Mouse (Mus musculus) ES-Bruce4 (cell line): ENCODE results near the gene Kcnn3. TPM values are rescaled to one million over a fixed set of nuclear protein-coding genes. Genes with fewer than 3 reads are reported as not detected.
A peak's percentile ranks its signal among the peaks of the same experiment; 100 is the strongest.

Source experiments
- H3K27ac ChIP-seq: 2 replicates; pipeline ENCODE4 v1.5.1; 2012; ENCODE audit warnings: low read length, inconsistent platforms; ENCODE audit not compliant: insufficient read depth
- H3K27me3 ChIP-seq: 2 replicates; pipeline ENCODE4 v1.6.1; 2012; ENCODE audit warnings: mild to moderate bottlenecking, low read length, inconsistent platforms; ENCODE audit not compliant: control insufficient read depth, poor library complexity, insufficient read depth, severe bottlenecking
- H3K36me3 ChIP-seq: 2 replicates; pipeline ENCODE4 v1.6.1; 2012; ENCODE audit warnings: inconsistent platforms, mild to moderate bottlenecking, low read length, moderate library complexity; ENCODE audit not compliant: control insufficient read depth, poor library complexity, insufficient read depth, severe bottlenecking
- H3K4me1 ChIP-seq: one replicate; pipeline ENCODE4 v1.8.1; 2011; ENCODE audit warnings: low read length; ENCODE audit not compliant: control insufficient read depth, insufficient read depth
- H3K4me3 ChIP-seq: 2 replicates; pipeline ENCODE4 v1.5.1; 2011; ENCODE audit warnings: low read depth, mild to moderate bottlenecking, low read length
- H3K9ac ChIP-seq: 2 replicates; pipeline ENCODE4 v1.6.1; 2012; ENCODE audit warnings: low read depth, mild to moderate bottlenecking, inconsistent platforms; ENCODE audit not compliant: poor library complexity, severe bottlenecking
- H3K9me3 ChIP-seq: replicated peaks from 2 replicates; pipeline ENCODE4 v1.6.1; 2012; ENCODE audit warnings: mild to moderate bottlenecking, low read length, inconsistent platforms; ENCODE audit not compliant: control insufficient read depth, poor library complexity, insufficient read depth, severe bottlenecking
- CTCF ChIP-seq: IDR thresholded peaks from one replicate; pipeline ENCODE4 v1.8.1; 2011; ENCODE audit warnings: low read depth, low read length
- EP300 ChIP-seq: IDR thresholded peaks from 2 replicates; pipeline ENCODE4 v1.6.1; 2011; ENCODE audit warnings: low read depth, low read length; ENCODE audit not compliant: insufficient read depth
- POLR2A ChIP-seq: IDR thresholded peaks from one replicate; pipeline ENCODE4 v1.8.1; 2011; ENCODE audit warnings: low read length; ENCODE audit not compliant: insufficient read depth
- polyA plus RNA-seq: library from polyadenylated mRNA; stranded (reverse); fragments of >200 nt; gene quantifications from 2 replicates; pipeline ENCODE4 v1.2.4, GENCODE M21; 2011; ENCODE audit warnings: low read depth; ENCODE audit not compliant: missing spikeins, insufficient read depth, insufficient read length

The Kcnn3 gene
- polyA plus RNA-seq, 1 experiment: 0.93 TPM

DNA sequence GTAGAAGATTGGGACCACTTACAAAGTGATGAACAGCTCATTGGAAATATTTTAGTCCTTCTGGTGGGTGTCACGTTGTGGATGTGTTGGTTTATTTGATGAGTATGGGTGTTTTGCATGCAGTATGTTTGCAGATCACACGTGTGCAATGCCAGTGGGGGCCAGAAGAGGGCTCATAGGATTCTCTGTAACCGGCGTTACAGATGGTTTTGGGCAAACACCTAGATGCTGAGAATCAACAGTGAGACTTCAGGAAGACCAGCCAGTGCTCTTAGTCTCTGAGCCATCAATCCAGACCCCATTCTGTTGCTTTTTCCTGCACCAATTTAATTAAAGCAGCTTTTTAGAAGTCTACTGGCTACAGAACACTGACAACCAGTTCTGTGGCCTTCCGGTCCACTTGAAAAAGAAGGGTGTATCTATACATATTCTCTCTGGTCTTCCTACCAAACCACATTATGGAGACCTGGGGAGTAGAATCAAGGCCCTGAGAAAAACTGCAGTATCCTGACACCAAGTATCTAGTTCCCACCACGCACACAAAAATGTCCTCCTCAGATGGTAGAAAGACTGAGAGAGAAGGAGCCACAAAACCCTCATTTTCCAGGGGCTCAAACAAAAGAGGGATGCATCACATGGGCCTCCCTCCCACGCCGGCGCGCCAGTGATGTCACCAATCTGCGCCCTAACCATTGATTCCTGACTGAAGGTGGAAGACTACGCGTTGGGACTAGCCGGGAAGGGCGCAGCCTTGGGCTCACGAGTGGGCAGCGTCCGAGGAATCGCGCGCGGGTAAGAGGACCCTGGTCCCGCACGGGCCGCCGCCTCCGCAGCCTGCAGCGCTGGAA is 194.6 kb downstream of the Kcnn3 start, which contains the start of gene Adar:
Gene Adar (plus strand): TSS at position 664 of the 848 bp plus-strand sequence.
- Histone ChIP-seq H3K9ac (peak within 1 kb of the TSS; percentile 73), H3K27ac (no peak within 1 kb of the TSS), H3K27me3 (no peaks in the 10 kb centered on the region), H3K9me3 (no peaks in the 10 kb centered on the region), H3K4me3 (peak within 1 kb of the TSS; percentile 85), H3K4me1 (no peaks in the 10 kb centered on the region), H3K36me3 (no peaks in the 10 kb centered on the region)
- TF ChIP-seq CTCF (no peak), EP300 (0 out of 2 replicates have a peak, but pooled peaks have one; percentile 45)

DNA sequence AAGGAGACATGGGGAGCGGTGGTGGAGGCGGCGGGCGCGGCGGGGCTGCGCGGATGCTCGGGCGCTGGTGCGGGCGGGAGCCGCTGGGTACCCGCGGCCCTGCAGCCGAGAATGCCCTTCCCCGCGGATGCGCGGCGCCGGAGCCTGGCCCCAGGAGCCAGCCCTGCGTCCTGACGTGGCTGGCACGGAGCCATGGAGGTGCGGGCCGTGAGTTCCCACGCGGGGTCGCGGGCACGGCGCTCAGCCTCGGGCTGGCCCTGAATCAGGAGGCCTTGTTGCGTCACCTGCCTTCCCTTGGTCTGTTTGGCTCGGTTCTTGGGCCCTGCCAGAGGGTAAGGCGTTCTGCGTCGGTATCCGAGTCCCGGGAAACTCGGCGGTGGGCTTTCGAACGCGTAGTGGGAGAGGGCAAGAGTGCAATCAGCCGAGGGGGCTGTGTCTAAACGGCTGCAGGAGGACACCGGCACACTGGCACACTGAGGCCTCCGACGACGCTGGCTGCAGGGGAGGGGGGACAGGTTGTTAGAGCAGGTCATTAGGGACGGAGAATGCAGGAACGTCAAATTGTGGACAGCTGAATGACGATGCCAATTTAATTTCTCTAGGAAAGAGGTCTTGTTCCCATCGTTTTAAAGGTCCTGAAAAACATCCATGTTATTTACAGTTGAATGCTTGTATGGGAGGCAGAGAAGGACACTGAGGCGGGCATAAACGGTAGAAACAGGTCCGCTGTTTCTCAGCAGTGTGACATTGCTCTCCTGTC is 195.4 kb downstream of the Kcnn3 start:
- peak overlapping the region; percentile 73 for H3K9ac ChIP-seq

DNA sequence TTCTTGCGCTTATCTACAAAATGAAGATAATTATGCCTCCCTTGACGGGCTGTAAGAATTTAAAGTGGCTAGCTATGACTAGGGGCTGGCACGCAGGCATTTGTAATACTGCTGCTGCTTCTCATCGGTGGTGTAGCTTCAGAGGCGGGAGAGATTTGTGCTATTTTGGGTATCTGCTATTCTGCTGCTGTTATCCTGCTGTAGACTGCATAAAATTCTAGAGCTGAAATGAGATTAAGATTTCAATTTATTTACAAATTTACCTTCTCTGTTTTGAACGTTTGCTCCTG is 195.9 kb downstream of the Kcnn3 start:
- peak overlapping the region; percentile 73; the same call in 1 of the 2 replicates for H3K9ac ChIP-seq
- no peak overlapping the region for H3K27ac ChIP-seq
- no peak for TF ChIP-seq CTCF
- peak overlapping the region; percentile 85 for H3K4me3 ChIP-seq
- no peaks in the 10 kb centered on the region for H3K9me3 ChIP-seq
- H3K36me3 ChIP-seq: no peaks in the 10 kb centered on the region
- no peaks in the 10 kb centered on the region for H3K27me3 ChIP-seq
- H3K4me1 ChIP-seq: no peaks in the 10 kb centered on the region

More for the DNA sequence above, 195.4 kb downstream of the Kcnn3 start:
- no peaks in the 10 kb centered on the region for H3K36me3 ChIP-seq
- TF ChIP-seq POLR2A (no peak), EP300 (no peak), CTCF (no peak)
- H3K27me3 ChIP-seq: no peaks in the 10 kb centered on the region
- H3K27ac ChIP-seq: no peak overlapping the region
- H3K4me1 ChIP-seq: no peaks in the 10 kb centered on the region
- H3K4me3 ChIP-seq: peak overlapping the region; percentile 85
- H3K9me3 ChIP-seq: no peaks in the 10 kb centered on the region

DNA sequence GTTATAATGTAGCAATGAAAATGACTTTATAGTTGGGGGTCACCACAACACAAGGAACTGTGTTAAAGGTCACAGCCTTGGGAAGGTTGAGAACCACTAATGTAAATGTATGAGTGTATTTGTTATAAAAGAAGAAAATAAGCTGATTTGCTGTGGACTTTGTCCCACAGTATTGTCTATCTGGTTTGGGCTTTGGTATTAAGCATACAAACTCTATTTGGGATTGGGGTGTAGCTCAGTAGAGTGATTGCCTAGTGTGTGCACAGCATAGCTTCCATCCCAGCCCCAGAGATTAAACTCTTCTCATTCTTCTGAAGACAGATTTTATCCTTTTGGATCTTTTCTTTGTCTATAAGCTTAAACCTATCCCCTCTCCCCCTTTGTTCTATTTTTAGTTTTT is 202.1 kb downstream of the Kcnn3 start:
- H3K9ac ChIP-seq: no peak overlapping the region
- no peaks in the 10 kb centered on the region for H3K4me1 ChIP-seq
- no peak overlapping the region for H3K27ac ChIP-seq
- no peaks in the 10 kb centered on the region for H3K36me3 ChIP-seq
- no peaks in the 10 kb centered on the region for H3K9me3 ChIP-seq
- TF ChIP-seq POLR2A: no peak
- TF ChIP-seq CTCF: no peak
- no peak for TF ChIP-seq EP300
- no peaks in the 10 kb centered on the region for H3K27me3 ChIP-seq
- H3K4me3 ChIP-seq: no peak overlapping the region

DNA sequence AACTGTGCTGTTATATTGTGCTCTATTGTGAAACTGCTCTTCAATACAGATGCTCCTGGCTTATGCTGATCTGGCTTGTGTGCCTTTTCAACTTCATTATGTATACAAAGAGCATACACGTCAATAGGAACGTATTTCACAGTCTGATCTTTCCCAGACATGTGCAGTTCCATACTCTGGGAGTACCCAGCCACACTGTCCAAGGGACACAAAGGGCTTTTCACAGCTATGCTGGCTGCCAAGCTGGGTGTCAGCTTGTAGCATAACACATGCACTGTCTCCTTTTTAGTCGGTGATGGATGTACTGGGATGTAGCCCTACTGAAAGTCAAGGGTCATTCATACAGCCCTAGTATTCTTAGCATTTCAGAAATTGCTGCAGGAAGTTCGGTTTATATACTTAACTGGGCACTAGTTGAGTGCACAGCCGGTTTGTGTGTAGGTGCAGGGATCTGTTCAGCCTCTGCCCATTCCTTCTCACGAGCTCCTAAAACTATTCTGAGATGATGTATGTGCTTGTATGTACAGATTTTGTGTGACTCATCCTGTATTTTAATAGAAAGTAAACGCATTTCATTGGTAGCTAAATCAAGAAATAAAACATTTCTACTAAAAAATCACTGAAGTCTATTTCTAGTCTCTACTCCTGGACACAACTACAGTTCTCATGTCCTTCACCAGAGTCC is 203.6 kb downstream of the Kcnn3 start:
- no peak overlapping the region for H3K4me3 ChIP-seq
- H3K36me3 ChIP-seq: no peaks in the 10 kb centered on the region
- H3K27ac ChIP-seq: no peak overlapping the region
- H3K9ac ChIP-seq: no peak overlapping the region
- no peaks in the 10 kb centered on the region for H3K9me3 ChIP-seq
- H3K4me1 ChIP-seq: no peaks in the 10 kb centered on the region
- TF ChIP-seq EP300 (no peak), CTCF (no peak), POLR2A (no peak)
- H3K27me3 ChIP-seq: no peaks in the 10 kb centered on the region

Other genes starting within 250 kb of the Kcnn3 start
- gene Slc50a1, start 249.6 kb upstream of the Kcnn3 start, polyA plus RNA-seq: 34.5 and 35.7 TPM in 2 replicates
- gene Efna1, start 239.0 kb upstream of the Kcnn3 start, polyA plus RNA-seq: 8.3 and 11.0 TPM in 2 replicates
- gene Efna3, start 197.2 kb upstream of the Kcnn3 start, polyA plus RNA-seq: 17.2 and 18.9 TPM in 2 replicates
- gene Efna4, start 182.1 kb upstream of the Kcnn3 start, polyA plus RNA-seq: 14.6 and 16.7 TPM in 2 replicates
- 25.2 TPM in 2 replicates for gene Adam15, start 170.2 kb upstream of the Kcnn3 start, polyA plus RNA-seq
- 0.25 and 0.29 TPM in 2 replicates for gene Dcst2, start 158.2 kb upstream of the Kcnn3 start, polyA plus RNA-seq
- not detected in 2 replicates for gene Dcst1, start 154.9 kb upstream of the Kcnn3 start, polyA plus RNA-seq
- 35.1 and 35.7 TPM in 2 replicates for gene Zbtb7b, start 125.4 kb upstream of the Kcnn3 start, polyA plus RNA-seq
- gene Lenep, start 117.4 kb upstream of the Kcnn3 start, polyA plus RNA-seq: not detected in 2 replicates
- gene Flad1, start 108.3 kb upstream of the Kcnn3 start, polyA plus RNA-seq: 16.5 and 25.1 TPM in 2 replicates
- gene Cks1b, start 101.8 kb upstream of the Kcnn3 start, polyA plus RNA-seq: 290 and 304 TPM in 2 replicates
- gene Shc1, start 101.7 kb upstream of the Kcnn3 start, polyA plus RNA-seq: 87.4 and 88.9 TPM in 2 replicates
- 41.7 and 43.3 TPM in 2 replicates for gene Pygo2, start 90.0 kb upstream of the Kcnn3 start, polyA plus RNA-seq
- 12.2 and 13.6 TPM in 2 replicates for gene Pbxip1, start 83.5 kb upstream of the Kcnn3 start, polyA plus RNA-seq
- 48.3 and 51.9 TPM in 2 replicates for gene Pmvk, start 65.6 kb upstream of the Kcnn3 start, polyA plus RNA-seq
- 34.2 and 36.7 TPM in 2 replicates for gene Adar, start 194.9 kb downstream of the Kcnn3 start, polyA plus RNA-seq
- gene Chrnb2, start 244.5 kb downstream of the Kcnn3 start, polyA plus RNA-seq: 0.67 and 0.68 TPM in 2 replicates